Mouse (Mus musculus) kidney, postnatal 14 days (tissue): Measurements from ENCODE around the gene Unc79.

Source experiments
- DNase-seq: peaks from one replicate; pipeline ENCODE4 v3.0.0; 2022; ENCODE audit warnings: mixed read lengths

Gene Unc79

GRCm38 (mm10) chr12:102948778-102949394, at the start of gene Unc79:
TSS of gene Unc79 (plus strand) at chr12:102948859.
- peak; percentile 41 for DNase-seq

GRCm38 (mm10) chr12:102899091-102899490, 49.6 kb upstream of the Unc79 start, which contains the start of gene Cox8c:
TSS of gene Cox8c (plus strand) at chr12:102899316.
- no peak for DNase-seq

GRCm38 (mm10) chr12:102908191-102908590, 40.5 kb upstream of the Unc79 start:
- no peak for DNase-seq

GRCm38 (mm10) chr12:102916073-102916472, 32.6 kb upstream of the Unc79 start:
- DNase-seq, result no peak

GRCm38 (mm10) chr12:102929764-102930163, 18.9 kb upstream of the Unc79 start:
- peak; percentile 4 for DNase-seq

- DNase-seq, result no peak
Measured at GRCm38 (mm10) chr12:102930335-102930734, 18.3 kb upstream of the Unc79 start.

GRCm38 (mm10) chr12:102930789-102931188, 17.9 kb upstream of the Unc79 start:
- no peak for DNase-seq

GRCm38 (mm10) chr12:102935892-102936291, 12.8 kb upstream of the Unc79 start:
- DNase-seq, result no peak

- DNase-seq, result no peak
Measured at GRCm38 (mm10) chr12:102945571-102945970, 3.1 kb upstream of the Unc79 start.

- DNase-seq, result no peak
Measured at GRCm38 (mm10) chr12:102947826-102948225, 833 bp upstream of the Unc79 start.

GRCm38 (mm10) chr12:102949395-102950208, 943 bp downstream of the Unc79 start:
- peak; percentile 57 for DNase-seq

- DNase-seq, result no peak
Measured at GRCm38 (mm10) chr12:102960051-102960775, 11.6 kb downstream of the Unc79 start.

- no peak for DNase-seq
Measured at GRCm38 (mm10) chr12:102961066-102961465, 12.4 kb downstream of the Unc79 start.

- DNase-seq, result no peak
Measured at GRCm38 (mm10) chr12:102964486-102964885, 15.8 kb downstream of the Unc79 start.

- no peak for DNase-seq
Measured at GRCm38 (mm10) chr12:102980584-102980983, 31.9 kb downstream of the Unc79 start.

GRCm38 (mm10) chr12:102981543-102981942, 32.9 kb downstream of the Unc79 start:
- no peak for DNase-seq

GRCm38 (mm10) chr12:102985401-102985800, 36.7 kb downstream of the Unc79 start:
- no peak for DNase-seq

- DNase-seq, result no peak
Measured at GRCm38 (mm10) chr12:102987736-102988135, 39.1 kb downstream of the Unc79 start.

- DNase-seq, result peak; percentile 3
Measured at GRCm38 (mm10) chr12:103008491-103008890, 59.8 kb downstream of the Unc79 start.

GRCm38 (mm10) chr12:103018161-103018560, 69.5 kb downstream of the Unc79 start:
- DNase-seq, result no peak

- DNase-seq, result no peak
Measured at GRCm38 (mm10) chr12:103036692-103037091, 88.0 kb downstream of the Unc79 start.

GRCm38 (mm10) chr12:103039332-103039731, 90.7 kb downstream of the Unc79 start:
- DNase-seq, result no peak

GRCm38 (mm10) chr12:103040136-103040535, 91.5 kb downstream of the Unc79 start:
- DNase-seq, result no peak

- no peak for DNase-seq
Measured at GRCm38 (mm10) chr12:103041401-103041800, 92.7 kb downstream of the Unc79 start.
